Mouse (Mus musculus): ENCODE measurements around the gene Cngb1. TPM values are rescaled to one million over a fixed set of nuclear protein-coding genes. Genes with fewer than 3 reads are reported as not detected.

Gene Cngb1
- 0.47 and 0.72 TPM in 2 replicates for total RNA-seq (2014; fragmentation: Nextera tagmentation)
- total RNA-seq (2017), result 0.19 and 11.8 TPM in 2 replicates

DNA sequence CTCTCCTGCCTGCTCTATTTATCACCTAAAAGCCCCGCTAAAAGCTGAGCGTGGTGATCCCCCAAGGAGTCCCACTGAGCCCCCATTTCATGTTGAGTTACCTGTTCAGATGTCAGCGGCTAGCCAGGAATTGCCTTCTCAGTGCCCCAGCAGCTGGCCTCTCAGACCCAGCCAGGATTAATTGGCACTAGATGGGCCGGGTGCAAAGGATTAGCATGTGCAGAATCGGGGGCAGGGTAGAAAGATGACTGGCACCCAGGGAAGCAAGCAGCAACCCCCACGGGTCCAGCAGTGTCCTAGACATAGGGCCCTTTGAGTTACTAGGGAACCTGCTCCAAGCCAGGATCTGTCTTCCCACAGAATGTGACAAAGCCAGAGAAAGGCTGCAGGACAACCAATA lies at the start of gene Cngb1:
Gene Cngb1, minus strand, starts transcription at position 155 of the 400 bp plus-strand sequence.
- ATAC-seq (replicated peaks; ENCODE audit: low FRiP score, low TSS enrichment, poor library complexity, severe bottlenecking), result no peak

DNA sequence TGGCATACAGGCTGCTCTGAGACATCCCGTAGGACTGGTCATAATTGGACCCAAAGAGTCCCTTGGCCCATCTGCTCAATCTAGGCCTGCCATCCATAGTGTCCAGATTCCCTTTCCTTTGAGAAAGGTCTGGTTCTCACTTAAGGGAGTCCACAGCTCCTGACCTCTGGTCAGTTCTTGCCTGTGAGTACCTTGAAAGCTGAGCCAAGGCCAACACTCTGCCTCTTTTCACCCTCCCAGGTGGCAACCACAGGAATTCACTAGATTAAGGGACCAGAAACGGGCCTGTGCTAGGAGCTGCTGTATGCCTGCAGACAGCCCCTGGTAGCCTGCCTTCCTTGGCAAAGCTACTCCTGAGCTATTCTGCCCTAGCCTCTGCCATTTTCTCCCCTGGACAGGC lies 48.2 kb upstream of the Cngb1 start:
- no peak for ATAC-seq (replicated peaks; ENCODE audit: low FRiP score, low TSS enrichment, poor library complexity, severe bottlenecking)

DNA sequence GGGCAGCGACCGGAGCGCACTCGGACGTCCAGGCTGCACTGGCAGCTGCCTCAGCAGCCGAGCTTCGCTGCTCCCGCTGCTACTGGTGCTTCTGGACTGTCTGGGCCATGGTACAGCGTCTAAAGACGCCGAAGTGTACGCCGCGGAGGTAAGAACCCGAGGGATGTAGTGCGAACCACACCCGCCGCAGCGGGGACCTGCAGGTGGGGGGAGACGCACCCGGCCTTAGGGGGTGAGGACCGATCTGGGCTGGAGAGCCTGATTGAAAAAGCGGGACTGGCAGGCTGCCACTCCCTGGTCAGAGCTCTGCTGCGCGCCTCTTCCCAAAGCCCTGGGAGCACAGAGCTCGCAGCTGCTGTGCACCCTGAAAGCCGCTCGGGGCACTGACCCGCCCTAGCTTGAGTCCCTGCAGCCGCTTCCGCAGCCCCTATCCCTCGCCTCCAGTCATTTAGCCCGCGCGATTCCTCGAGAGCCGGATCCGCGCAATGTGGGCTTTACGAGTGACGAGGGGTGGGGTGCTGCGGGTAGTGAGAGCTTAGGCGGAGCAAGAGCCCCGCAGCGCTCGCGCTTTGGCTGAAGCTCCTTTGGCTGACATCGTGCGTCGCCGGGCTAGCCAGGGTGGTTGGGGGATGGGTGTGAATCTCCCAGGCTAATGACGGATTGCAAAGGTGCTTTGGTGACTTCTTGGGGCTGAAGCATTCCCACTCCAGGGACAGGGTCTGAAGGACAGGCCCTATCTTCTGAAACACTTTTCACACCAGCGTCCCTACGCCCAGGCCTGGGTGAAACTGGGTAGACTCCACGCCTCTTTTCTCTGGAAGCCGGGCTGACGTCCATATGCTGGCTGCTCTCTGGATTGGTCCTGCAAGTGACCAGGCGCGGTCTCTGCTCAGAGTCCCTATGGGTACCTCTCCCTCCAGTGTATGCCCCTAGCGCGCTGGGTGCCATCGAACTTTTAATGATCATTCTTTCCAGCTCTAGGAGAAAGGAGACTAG lies 46.8 kb upstream of the Cngb1 start:
- peak; percentile 18; the same call in 1 of the 2 replicates for ATAC-seq (replicated peaks; ENCODE audit: low FRiP score, low TSS enrichment, poor library complexity, severe bottlenecking)

DNA sequence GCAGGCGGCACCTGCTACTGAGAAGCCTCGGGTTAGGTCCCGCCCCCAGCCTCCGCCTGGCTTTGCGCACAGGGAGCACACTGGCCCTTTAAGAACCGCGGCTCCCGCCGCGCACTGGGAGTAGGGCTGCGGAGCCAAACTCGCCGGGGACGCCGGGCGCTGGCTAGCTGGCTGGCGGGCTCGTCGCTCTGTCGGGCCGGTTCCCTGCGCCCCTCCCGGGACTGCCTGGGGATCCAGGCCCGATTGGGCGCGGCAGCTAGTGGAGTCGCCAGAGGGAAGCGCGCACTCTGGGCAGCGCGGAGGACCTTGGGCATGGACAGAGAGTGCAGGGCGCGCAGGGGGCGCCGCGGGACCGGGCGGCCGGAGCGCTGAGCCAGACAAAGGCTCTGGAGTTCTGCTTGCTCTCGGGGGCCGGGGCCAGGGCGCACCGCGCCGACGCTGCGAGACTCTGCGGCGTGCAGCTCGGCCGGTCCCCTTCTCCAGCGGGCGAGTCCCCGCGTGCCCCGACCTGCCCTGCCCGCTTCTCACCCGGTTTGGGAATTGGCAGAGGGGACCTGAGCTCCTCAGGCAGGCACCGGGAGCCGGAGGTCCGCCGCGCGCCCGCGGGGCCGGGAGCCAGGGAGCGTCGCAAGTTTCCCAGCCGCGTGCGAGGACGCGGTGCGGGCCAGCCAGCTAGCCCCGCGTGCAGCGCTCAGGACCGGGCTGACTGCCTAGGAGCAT lies 45.9 kb upstream of the Cngb1 start, which contains the start of gene Mmp15:
Gene Mmp15, plus strand, starts transcription at position 118 of the 720 bp plus-strand sequence.
- ATAC-seq (replicated peaks; ENCODE audit: low FRiP score, low TSS enrichment, poor library complexity, severe bottlenecking), result no peak

DNA sequence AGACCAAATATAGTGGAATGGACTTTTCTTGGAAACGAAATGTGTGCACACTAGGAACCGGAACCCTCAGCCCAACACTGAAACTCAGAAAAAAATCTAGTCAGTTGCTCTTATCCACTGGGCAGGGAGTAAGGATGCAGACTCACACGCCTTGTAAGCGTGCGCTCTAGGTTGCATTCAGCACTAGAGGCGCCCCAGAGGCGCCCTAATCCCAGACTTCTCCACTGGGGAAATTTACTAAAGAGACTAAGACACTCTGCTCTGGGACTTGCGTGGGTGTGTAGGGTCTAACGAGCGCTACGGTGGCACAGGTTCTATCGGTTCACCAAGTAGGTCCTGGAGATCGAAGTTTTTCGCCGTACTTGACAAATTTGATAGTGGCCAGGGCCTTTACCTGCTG lies 45.1 kb upstream of the Cngb1 start:
- no peak for ATAC-seq (replicated peaks; ENCODE audit: low FRiP score, low TSS enrichment, poor library complexity, severe bottlenecking)

DNA sequence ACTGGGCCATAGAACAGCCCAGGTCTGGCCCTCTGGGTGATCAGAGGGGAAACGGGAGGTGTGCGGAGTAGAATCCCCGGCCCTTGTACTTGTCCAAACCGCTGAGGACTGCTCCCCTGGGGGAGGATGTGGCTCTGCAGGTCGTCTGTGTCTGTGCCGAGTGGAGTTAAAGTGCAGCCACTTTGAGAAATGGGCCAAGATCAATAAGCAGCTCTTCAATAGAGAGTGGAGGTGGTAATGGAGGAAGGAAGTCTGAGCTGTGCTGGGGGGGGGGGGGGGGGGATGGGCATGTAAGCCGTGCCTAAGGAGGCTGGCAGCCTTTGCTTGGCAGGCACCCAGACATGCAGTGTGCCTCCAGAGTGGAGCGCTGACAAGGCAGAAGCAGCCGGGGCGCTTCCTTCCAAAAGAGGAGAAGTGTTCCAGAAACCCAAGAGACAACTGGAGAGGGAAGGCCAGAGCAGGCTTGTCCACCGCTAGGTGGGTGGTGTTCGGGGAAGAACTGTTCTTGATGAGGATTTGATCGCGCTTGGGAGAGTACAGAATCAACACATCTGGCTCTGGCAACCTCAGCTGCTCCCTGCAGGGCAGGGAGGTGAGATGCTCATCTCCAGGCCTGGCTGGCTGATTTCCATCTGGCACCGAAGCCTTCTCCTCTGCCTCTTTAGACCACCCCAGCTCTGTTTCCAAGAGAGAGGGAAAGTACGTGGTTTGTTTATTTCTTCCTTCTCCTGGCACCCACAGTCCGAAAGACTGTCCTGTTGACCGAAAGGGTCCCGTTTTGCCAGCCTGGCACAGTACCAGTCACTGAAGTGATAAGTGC lies 42.6 kb upstream of the Cngb1 start:
- ATAC-seq (replicated peaks; ENCODE audit: low FRiP score, low TSS enrichment, poor library complexity, severe bottlenecking), result no peak

DNA sequence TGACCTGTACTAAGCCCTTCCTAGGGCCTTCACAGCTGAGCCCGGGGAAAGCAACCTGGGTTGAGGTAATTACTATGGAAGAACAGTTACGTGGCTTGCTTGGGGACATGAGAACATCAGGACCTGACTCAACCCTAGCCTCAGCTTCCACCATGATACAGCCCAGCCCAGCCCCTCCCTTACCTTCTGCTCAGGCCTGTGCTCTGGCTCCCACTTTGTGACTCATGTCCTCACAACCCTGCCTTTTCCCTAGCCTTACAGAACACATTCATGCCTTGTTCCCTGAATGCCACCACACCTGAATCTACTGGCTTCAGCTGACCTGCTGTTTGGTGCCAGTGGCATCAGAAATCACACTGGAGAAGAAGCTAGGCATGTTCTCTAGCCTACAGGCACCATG lies 42.0 kb upstream of the Cngb1 start:
- ATAC-seq (replicated peaks; ENCODE audit: low FRiP score, low TSS enrichment, poor library complexity, severe bottlenecking), result no peak

DNA sequence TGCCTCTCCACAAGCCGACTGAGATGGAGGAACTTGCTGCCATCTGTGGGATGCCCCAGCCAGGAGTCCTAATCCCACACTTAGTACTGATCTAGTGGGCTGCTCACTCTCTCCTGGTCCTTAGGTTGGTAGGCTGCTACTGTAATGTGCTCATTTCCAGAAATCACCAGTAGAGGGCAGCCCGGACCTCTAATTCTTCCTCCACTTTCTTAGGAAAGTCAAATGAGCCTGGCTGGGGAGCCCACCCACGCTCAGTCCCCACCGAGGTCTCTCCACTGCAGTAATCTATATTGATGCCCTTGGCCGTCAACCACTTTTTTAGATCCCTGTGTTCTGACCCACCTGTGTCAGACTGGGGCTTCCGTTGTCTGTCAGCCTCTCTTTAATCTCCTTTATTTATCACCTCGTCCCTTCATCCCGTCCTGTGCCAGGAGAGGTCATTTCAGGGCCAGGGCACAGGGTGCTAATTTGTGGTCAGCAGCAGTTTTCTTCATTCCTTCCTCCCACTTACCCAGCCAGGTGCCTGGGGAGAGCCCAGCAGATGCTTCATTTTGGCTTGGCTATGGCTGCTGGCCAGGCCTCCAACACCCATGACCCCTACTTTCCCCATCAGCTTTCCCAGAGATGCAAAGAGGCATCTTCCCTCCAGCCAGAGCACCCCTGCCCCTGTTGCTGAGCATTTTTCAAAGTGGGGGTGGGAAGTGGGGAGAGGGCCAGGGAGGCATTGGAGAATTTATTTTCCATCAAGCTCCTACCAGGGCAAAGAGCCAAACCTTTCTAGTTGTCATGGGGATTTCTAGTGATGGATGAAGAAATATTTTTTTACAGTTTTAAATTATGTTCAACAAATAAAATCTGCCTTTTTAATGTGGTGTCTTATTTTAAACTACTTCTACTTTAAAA lies 40.5 kb upstream of the Cngb1 start:
- ATAC-seq (replicated peaks; ENCODE audit: low FRiP score, low TSS enrichment, poor library complexity, severe bottlenecking), result peak; percentile 68

DNA sequence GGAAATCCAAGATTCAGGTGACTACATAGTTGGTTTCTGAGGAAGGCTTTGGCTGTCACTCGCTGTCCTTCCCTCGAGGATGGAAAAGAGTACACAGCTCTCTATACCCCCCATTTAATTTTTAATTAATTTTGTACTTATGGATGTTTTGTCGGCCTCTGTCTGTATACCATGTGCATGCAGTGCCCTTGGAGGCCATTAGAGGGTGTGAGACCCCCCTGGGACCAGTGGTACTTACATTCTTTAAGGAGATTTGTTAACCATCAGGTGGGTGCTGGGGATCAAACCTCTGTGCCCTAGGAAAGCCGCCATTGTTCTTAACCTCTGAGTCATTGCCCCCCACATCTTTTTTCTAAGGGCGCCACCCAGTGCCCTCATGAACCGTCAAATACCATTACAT lies 38.3 kb upstream of the Cngb1 start:
- ATAC-seq (replicated peaks; ENCODE audit: low FRiP score, low TSS enrichment, poor library complexity, severe bottlenecking), result no peak

DNA sequence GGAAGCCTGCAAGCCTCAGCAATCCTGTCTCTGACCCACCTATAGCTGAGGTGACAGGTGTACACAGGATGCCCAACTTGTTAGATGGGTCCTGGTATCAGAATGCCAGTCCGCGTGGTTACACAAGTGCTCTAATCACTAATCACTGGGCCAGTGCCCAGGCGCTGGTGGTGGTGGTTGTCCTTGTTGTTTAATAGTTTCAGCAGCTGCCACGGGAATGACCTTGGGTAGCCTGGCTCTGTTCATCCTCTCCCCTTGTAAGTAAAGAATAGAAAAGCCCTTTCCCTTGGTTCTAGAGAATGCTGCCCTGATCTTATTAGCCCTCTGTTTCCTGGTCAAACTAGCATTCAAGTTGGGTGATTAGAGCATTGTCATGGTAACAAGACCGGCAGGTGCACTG lies 35.3 kb upstream of the Cngb1 start:
- no peak for ATAC-seq (replicated peaks; ENCODE audit: low FRiP score, low TSS enrichment, poor library complexity, severe bottlenecking)

DNA sequence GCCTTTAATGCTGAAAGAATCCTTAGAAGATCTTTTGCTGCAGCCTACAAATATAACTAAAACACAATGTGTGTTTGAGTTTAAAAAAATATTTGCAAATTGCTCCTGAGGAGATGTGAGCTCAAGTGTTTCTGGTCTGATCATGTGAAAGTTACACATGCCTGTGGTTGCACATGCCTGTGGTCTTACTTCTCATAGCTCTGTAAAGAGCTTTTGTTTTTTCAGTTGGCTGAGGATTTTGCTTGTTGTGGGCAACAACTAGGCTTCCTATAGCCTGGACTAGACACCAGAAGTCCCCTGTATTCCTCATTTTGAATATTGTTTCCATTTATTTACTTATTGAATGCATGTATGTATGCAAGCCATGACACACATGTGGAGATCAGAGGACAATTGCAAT lies 30.0 kb upstream of the Cngb1 start:
- ATAC-seq (replicated peaks; ENCODE audit: low FRiP score, low TSS enrichment, poor library complexity, severe bottlenecking), result no peak

DNA sequence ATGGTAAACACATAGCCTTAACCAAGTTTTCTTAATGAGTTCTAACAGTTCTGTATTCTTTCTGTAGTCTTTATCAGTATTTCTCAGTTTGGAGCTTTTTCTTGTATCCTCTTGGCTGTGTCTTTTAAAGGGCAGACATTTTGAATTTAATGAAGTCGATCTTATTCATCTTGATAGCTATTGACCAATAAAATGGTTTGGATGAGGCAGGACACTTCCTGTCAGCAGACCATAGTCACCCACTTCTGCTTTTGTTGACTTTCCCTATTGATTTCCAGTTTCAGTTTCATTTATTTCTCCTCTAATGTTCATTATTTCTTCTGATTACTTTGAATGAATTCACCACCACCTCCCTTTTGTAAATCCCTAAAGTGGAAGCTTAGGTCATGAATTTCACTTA lies 29.3 kb upstream of the Cngb1 start:
- no peak for ATAC-seq (replicated peaks; ENCODE audit: low FRiP score, low TSS enrichment, poor library complexity, severe bottlenecking)

DNA sequence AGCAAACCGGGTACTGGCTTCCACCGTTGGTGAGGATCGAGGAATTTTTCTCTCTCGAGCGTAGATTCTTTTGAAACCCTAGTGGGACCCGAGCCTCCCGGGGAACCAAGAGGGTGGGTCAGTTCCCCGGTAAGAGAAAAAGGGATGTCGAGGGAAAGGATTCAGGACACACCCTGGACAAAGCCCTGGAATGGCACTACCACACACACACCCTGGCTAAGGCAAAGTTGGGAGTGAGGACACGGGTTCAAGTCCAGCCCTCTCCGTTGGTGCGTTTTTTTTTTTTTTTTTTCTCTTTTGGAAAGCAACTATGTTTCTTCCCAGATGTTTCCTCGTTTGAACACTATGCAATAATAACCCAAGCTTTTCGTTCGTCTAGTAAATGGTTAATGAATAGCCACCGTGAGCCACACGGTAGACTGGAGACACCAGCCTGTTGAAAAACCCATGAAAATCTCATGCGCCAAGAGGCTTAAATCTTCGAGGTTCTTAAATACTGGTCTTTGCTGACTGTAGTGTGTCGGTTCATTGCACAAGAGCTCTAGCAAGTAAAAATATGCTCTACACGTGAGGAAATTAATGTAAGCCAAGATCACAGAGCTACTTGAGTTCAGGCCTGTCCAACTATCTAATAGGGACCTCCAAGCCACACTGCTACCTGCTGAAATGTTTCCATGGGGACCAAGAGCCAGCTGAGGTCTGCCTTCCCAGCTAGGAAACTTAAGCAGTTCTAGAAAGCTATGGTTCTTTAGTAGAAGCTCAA lies 26.2 kb upstream of the Cngb1 start:
- no peak for ATAC-seq (replicated peaks; ENCODE audit: low FRiP score, low TSS enrichment, poor library complexity, severe bottlenecking)

DNA sequence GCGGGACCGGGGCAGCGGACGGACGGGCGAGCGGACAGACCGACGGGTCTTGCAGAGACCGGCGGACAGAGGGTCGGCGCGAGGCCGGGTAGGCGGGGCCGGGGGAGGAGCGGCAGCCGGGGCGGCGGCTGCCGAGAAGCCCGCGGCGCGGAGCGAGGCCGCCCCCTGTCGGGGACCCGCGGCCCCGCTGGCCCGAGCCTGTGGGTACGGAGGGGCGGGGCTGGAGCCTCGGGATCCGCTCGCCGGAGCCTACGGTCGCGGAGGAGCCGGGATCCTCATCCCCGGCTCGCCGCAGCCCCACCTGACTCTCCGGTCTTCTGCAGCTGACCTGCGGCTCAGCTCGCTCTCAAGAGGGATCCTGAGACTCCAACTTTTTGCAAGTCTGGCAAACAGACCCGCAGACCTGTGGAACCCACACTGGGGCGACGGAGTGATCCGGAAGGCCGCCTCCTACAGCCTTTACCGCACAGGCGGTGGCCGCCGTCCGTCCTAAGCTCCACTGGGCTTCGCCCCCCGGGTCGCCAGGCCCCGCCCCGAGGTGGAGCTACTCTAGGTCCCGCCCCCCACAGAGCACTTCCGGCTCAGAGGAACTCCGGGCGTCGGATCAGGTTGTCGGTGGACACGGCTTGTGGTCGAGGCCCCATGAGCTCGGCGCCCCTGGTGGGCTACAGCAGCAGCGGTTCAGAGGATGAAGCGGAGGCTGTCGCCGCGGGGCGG lies 25.5 kb upstream of the Cngb1 start, which contains the start of the genes Zfp319 and Usb1:
Gene Zfp319, minus strand, starts transcription at position 231 of the 717 bp plus-strand sequence.
Gene Usb1, plus strand, starts transcription at position 565 of the 717 bp plus-strand sequence.
- ATAC-seq (replicated peaks; ENCODE audit: low FRiP score, low TSS enrichment, poor library complexity, severe bottlenecking), result peak; percentile 92

DNA sequence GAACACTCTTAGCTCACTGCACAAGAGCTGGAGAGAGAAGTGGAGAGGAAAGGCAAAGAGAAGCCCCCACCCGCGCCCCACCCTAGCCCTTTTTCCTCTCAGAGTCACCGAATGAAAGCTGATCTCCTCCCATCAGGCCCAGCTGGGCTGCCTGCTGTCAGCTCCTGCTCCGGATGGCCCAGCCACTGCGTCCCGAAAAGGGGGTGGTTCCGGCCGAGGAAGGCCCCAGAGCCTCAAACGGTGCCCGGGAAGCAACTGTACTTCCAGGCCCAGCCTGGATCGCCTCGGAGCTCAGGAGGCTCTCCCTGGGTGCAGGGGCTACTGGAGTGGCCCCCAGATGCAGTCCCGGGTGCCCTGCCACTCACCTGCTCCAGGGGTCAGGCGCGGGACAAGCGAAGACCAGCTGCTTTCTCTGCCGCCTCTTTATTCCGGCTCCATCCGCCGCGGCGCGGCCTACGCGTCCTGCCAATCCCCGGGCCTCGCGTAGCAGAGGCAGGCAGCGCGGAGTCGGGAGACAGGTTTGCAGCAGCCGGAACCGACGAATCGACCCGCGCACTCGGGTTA lies 24.9 kb upstream of the Cngb1 start:
- peak; percentile 20 for ATAC-seq (replicated peaks; ENCODE audit: low FRiP score, low TSS enrichment, poor library complexity, severe bottlenecking)

DNA sequence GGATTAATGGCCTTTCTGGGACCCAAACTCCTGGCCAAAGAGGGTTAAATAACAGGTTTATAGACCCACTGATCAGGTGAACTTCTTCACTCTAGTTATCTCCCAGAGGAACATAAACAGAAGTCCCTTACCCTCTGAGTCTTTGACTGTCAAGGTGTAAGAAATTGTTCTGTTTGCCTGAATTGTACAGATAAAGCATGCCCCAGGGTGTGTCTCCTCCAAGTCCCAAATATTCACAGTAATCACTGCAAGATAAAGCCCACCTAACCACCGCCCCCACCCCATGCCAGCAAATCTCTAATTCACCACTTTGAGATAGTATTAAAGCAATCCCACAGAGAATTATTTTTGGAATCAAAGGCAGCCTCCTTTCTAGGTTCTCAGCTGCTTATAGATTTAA lies 24.0 kb upstream of the Cngb1 start:
- no peak for ATAC-seq (replicated peaks; ENCODE audit: low FRiP score, low TSS enrichment, poor library complexity, severe bottlenecking)

All from megakaryocyte-erythroid progenitor cell, adult 5-6 weeks (primary cell).